Mouse (Mus musculus): ENCODE data around the gene Ddx23. TPM values are rescaled to one million over a fixed set of nuclear protein-coding genes. Genes with fewer than 3 reads are reported as not detected.

Ddx23 gene
- total RNA-seq (2021) = 10 to 100 TPM; 43.5 to 52.8 TPM

- intact Hi-C loops (cut with DNase I) = loop anchor here (10.0 kb wide), 1 partner anchor 462 kb away; the partner anchor contains the start of gene Spats2
- DNase-seq (ENCODE audit: low spot score) = peak; percentile 93
These were observed at the start of gene Ddx23 for GRCm38 (mm10) chr15:98662567-98663545. TSS of gene Ddx23 (minus strand) at chr15:98662894.

- intact Hi-C loops (cut with DNase I) = no loop called here
- DNase-seq (ENCODE audit: low spot score) = no peak
These were observed 47.7 kb upstream of the Ddx23 start for GRCm38 (mm10) chr15:98710442-98710841.

- intact Hi-C loops (cut with DNase I) = loop anchor here (5.0 kb wide), 1 partner anchor 89 kb away; no protein-coding TSS in a partner anchor
- DNase-seq (ENCODE audit: low spot score) = peak; percentile 68
These were observed 45.2 kb upstream of the Ddx23 start, which contains the start of gene Ccdc65 for GRCm38 (mm10) chr15:98707766-98708372. TSS of gene Ccdc65 (plus strand) at chr15:98708207.

- intact Hi-C loops (cut with DNase I) = no loop called here
These were observed 41.6 kb upstream of the Ddx23 start for GRCm38 (mm10) chr15:98704312-98704711.

GRCm38 (mm10) chr15:98699190-98700105 lies 36.8 kb upstream of the Ddx23 start:
- intact Hi-C loops (cut with DNase I) = loop anchor here (1.0 to 5.0 kb wide), 2 partner anchors 35 to 117 kb away; no protein-coding TSS in a partner anchor
- DNase-seq (ENCODE audit: low spot score) = peak; percentile 68

More at GRCm38 (mm10) chr15:98704312-98704711, 41.6 kb upstream of the Ddx23 start:
- DNase-seq (ENCODE audit: low spot score) = no peak

GRCm38 (mm10) chr15:98696216-98696615 lies 33.5 kb upstream of the Ddx23 start:
- intact Hi-C loops (cut with DNase I) = loop anchor here (5.0 kb wide), 1 partner anchor 114 kb away; no protein-coding TSS in a partner anchor

GRCm38 (mm10) chr15:98695726-98696125 lies 33.0 kb upstream of the Ddx23 start:
- DNase-seq (ENCODE audit: low spot score) = no peak
- intact Hi-C loops (cut with DNase I) = loop anchor here (5.0 kb wide), 1 partner anchor 113 kb away; no protein-coding TSS in a partner anchor

More at GRCm38 (mm10) chr15:98696216-98696615, 33.5 kb upstream of the Ddx23 start:
- no peak for DNase-seq (ENCODE audit: low spot score)

- intact Hi-C loops (cut with DNase I) = no loop called here
- DNase-seq (ENCODE audit: low spot score) = peak; percentile 50
These were observed 29.5 kb upstream of the Ddx23 start for GRCm38 (mm10) chr15:98692171-98692715.

GRCm38 (mm10) chr15:98691486-98692147 lies 28.9 kb upstream of the Ddx23 start:
- intact Hi-C loops (cut with DNase I) = no loop called here

GRCm38 (mm10) chr15:98689682-98690081 lies 27.0 kb upstream of the Ddx23 start:
- intact Hi-C loops (cut with DNase I) = no loop called here
- no peak for DNase-seq (ENCODE audit: low spot score)

More at GRCm38 (mm10) chr15:98691486-98692147, 28.9 kb upstream of the Ddx23 start:
- no peak for DNase-seq (ENCODE audit: low spot score)

- DNase-seq (ENCODE audit: low spot score) = no peak
These were observed 23.2 kb upstream of the Ddx23 start for GRCm38 (mm10) chr15:98685926-98686325.

GRCm38 (mm10) chr15:98683746-98684145 lies 21.1 kb upstream of the Ddx23 start:
- intact Hi-C loops (cut with DNase I) = no loop called here
- DNase-seq (ENCODE audit: low spot score) = no peak

More at GRCm38 (mm10) chr15:98685926-98686325, 23.2 kb upstream of the Ddx23 start:
- intact Hi-C loops (cut with DNase I) = no loop called here

GRCm38 (mm10) chr15:98683177-98683576 lies 20.5 kb upstream of the Ddx23 start:
- no peak for DNase-seq (ENCODE audit: low spot score)
- intact Hi-C loops (cut with DNase I) = no loop called here

GRCm38 (mm10) chr15:98681633-98682032 lies 18.9 kb upstream of the Ddx23 start:
- DNase-seq (ENCODE audit: low spot score) = no peak
- intact Hi-C loops (cut with DNase I) = no loop called here

GRCm38 (mm10) chr15:98680660-98681059 lies 18.0 kb upstream of the Ddx23 start:
- no peak for DNase-seq (ENCODE audit: low spot score)

GRCm38 (mm10) chr15:98677977-98678376 lies 15.3 kb upstream of the Ddx23 start:
- no peak for DNase-seq (ENCODE audit: low spot score)
- intact Hi-C loops (cut with DNase I) = no loop called here

More at GRCm38 (mm10) chr15:98680660-98681059, 18.0 kb upstream of the Ddx23 start:
- intact Hi-C loops (cut with DNase I) = no loop called here

GRCm38 (mm10) chr15:98676940-98677728 lies 14.4 kb upstream of the Ddx23 start, which contains the start of gene Rnd1:
TSS of gene Rnd1 (minus strand) at chr15:98677461.
- DNase-seq (ENCODE audit: low spot score) = peak; percentile 81
- intact Hi-C loops (cut with DNase I) = no loop called here

- no peak for DNase-seq (ENCODE audit: low spot score)
- intact Hi-C loops (cut with DNase I) = no loop called here
These were observed 13.8 kb upstream of the Ddx23 start for GRCm38 (mm10) chr15:98676471-98676870.
